Mouse (Mus musculus) neural tube, embryonic 12.5 days (tissue): ENCODE data around the gene Mndal. TPM values are rescaled to one million over a fixed set of nuclear protein-coding genes. Genes with fewer than 3 reads are reported as not detected.
"Not testable (repeated sequence)": the region's sequence is repeated elsewhere in the genome, so short reads cannot be mapped to it uniquely, and the experiment has no call there.

ENCODE experiments used
- ATAC-seq: fragments of 200-750 bp; cut with Nextera tagmentation; 2 replicates; pipeline ENCODE4 v1.8.0; 2017; ENCODE audit warnings: low read depth, mild to moderate bottlenecking, moderate TSS enrichment, moderate library complexity; ENCODE audit not compliant: low FRiP score
- H3K27ac ChIP-seq: fragments of 300-500 bp; sonication (generic); 2 replicates; pipeline ENCODE4 v1.5.1; 2016
- H3K27me3 ChIP-seq: fragments of 300-500 bp; sonication (generic); replicated peaks from 2 replicates; pipeline ENCODE4 v1.6.1; 2016; ENCODE audit warnings: mild to moderate bottlenecking
- H3K36me3 ChIP-seq: fragments of 300-500 bp; sonication (generic); 2 replicates; pipeline ENCODE4 v1.6.1; 2016; ENCODE audit warnings: mild to moderate bottlenecking
- H3K4me1 ChIP-seq: fragments of 300-500 bp; sonication (generic); 2 replicates; pipeline ENCODE4 v1.6.1; 2016
- H3K4me2 ChIP-seq: fragments of 300-500 bp; sonication (generic); replicated peaks from 2 replicates; pipeline ENCODE4 v1.6.1; 2016; ENCODE audit warnings: mild to moderate bottlenecking
- H3K4me3 ChIP-seq: fragments of 300-500 bp; sonication (generic); 2 replicates; pipeline ENCODE4 v1.5.1; 2016
- H3K9ac ChIP-seq: fragments of 300-500 bp; sonication (generic); 2 replicates; pipeline ENCODE4 v1.6.1; 2016; ENCODE audit warnings: mild to moderate bottlenecking
- H3K9me3 ChIP-seq: fragments of 300-500 bp; sonication (generic); 2 replicates; pipeline ENCODE4 v1.6.1; 2016; ENCODE audit warnings: mild to moderate bottlenecking
- WGBS: fragments of 180-500 bp; shearing (Covaris S2); methylation state at CpG from one replicate; pipeline ENCODE4 v1.1.7; 2016; 5-methylcytosine and 5-hydroxymethylcytosine counted together
- polyA plus RNA-seq: library from polyadenylated mRNA; unstranded; fragments of >200 nt; fragmentation: Nextera tagmentation; extraction: Ambion mirVana; gene quantifications from 2 replicates; pipeline ENCODE4 v1.2.1, GENCODE M21; 2016

Mndal gene
- polyA plus RNA-seq, 1 experiment from 2014 or later: 1.0 TPM

DNA sequence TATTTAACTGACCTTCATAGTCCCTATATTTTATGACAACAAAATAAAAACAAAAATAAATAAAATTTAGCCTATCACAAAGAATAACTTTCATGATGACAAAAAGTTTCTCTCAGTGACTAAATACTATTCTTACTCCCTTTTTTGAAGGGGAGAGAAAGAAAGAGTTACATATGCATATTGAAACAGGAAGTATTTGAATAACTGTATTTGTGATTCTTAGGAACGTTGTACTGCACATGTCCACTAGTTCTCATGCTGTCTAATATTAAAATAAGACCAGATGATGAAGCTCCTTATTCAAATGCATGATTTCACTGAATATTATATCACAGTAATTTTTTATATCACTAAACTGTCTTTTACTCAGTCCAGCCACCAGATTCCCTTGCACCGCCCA is 140.5 kb downstream of the Mndal start:
- H3K4me1 ChIP-seq, ATAC-seq, H3K9me3 ChIP-seq, H3K4me2 ChIP-seq, H3K27ac ChIP-seq, H3K27me3 ChIP-seq, H3K9ac ChIP-seq, H3K4me3 ChIP-seq, H3K36me3 ChIP-seq: not testable (repeated sequence)
- WGBS: 85% methylated on average over 2 of the region's 2 CpGs

Other genes with a start within 250 kb of the Mndal start
- 0.34 and 0.41 TPM in 2 replicates for gene Ifi207, start 200.7 kb downstream of the Mndal start, polyA plus RNA-seq
- gene Ifi204, start 175.5 kb downstream of the Mndal start, polyA plus RNA-seq: 0.61 and 0.89 TPM in 2 replicates
- gene Ifi211, start 29.4 kb downstream of the Mndal start, polyA plus RNA-seq: 0.29 and 0.45 TPM in 2 replicates
- gene Ifi203, start 181 bp upstream of the Mndal start, polyA plus RNA-seq: 0.36 and 0.66 TPM in 2 replicates
- gene Ifi202b, start 40.3 kb upstream of the Mndal start, polyA plus RNA-seq: not detected in 2 replicates
- not detected in 2 replicates for gene Ifi205, start 89.3 kb upstream of the Mndal start, polyA plus RNA-seq
- not detected in 2 replicates for gene Olfr433, start 98.2 kb upstream of the Mndal start, polyA plus RNA-seq
- gene Olfr432, start 106.7 kb upstream of the Mndal start, polyA plus RNA-seq: not detected in 2 replicates
- not detected in 2 replicates for gene Olfr430, start 124.1 kb upstream of the Mndal start, polyA plus RNA-seq
- not detected in 2 replicates for gene Olfr429, start 141.8 kb upstream of the Mndal start, polyA plus RNA-seq
- gene Olfr427, start 154.4 kb upstream of the Mndal start, polyA plus RNA-seq: not detected in 2 replicates
- gene Olfr231, start 178.7 kb upstream of the Mndal start, polyA plus RNA-seq: not detected in 2 replicates
- gene Olfr424, start 189.0 kb upstream of the Mndal start, polyA plus RNA-seq: not detected in 2 replicates
- not detected in 2 replicates for gene Olfr420, start 213.1 kb upstream of the Mndal start, polyA plus RNA-seq
- 0.89 and 1.1 TPM in 2 replicates for gene Spta1, start 230.3 kb upstream of the Mndal start, polyA plus RNA-seq